Mouse (Mus musculus) lung, postnatal 36 days (tissue): ENCODE measurements around the gene 2700049A03Rik.

Experiments
- DNase-seq: peaks from one replicate; pipeline ENCODE4 v3.0.0; 2022; ENCODE audit warnings: mixed read lengths

Gene 2700049A03Rik

DNA sequence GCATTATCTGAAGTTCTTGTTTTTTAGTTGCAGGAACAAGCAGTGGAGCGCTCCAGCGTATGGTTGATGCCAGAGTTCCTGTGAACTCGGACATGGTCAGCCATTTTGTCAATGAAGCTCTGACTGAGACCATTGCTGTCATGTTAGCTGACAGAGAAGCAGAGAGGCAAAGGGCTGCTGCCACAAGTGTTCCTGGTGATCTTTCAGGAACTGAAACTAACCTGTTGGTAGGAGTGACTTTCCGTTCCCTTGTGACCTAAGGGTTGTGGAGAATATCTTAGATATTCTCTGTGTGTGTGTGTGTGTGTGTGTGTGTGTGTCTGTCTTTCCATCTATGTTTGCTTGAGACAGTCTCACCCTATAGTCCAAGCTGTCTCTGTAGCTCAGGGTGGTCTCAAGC lies 47.7 kb downstream of the 2700049A03Rik start:
- DNase-seq, result peak; percentile 1

DNA sequence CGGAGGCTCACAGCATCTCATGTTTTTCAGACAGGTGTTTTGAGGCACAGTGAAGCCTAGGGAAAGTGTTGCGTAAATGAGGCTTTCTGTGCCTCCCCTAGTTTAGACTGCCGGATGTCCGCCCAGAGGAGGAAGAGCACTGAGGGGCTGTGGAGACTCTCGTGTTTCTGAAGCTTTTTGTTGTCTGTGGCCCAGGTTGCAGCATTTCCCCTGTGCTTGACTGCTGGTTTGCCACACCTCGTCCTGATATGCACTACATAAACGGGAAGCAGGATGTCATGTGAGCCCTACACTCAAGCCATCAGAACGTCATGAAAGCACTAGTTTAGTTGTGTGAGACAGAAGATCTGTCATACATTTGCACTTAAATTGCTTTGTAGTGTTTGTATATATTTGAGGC lies 56.1 kb downstream of the 2700049A03Rik start:
- peak; percentile 15 for DNase-seq

DNA sequence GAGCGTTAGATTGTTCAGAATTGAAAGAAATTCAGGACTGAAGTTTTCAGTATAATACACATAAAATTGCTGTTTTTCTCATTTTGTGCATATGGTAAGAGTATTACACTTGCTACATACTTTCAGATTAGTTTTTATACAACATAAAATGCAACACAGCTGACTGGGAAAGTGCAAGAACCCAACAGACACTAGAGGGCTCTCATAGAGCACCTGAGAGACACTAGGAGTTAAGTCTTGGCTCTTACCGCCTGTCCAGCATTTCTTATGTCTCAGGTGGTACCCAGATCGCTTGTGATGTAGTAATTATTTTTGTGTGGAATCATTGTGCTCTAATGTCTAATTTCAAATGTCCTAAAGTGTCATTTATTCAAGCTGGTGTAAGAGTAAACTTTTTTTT lies 61.0 kb downstream of the 2700049A03Rik start:
- peak; percentile 21 for DNase-seq

- DNase-seq, result no peak
Observed at GRCm38 (mm10) chr12:71201753-71202152, 65.1 kb downstream of the 2700049A03Rik start.

GRCm38 (mm10) chr12:71204303-71204702 lies 67.7 kb downstream of the 2700049A03Rik start:
- no peak for DNase-seq

DNA sequence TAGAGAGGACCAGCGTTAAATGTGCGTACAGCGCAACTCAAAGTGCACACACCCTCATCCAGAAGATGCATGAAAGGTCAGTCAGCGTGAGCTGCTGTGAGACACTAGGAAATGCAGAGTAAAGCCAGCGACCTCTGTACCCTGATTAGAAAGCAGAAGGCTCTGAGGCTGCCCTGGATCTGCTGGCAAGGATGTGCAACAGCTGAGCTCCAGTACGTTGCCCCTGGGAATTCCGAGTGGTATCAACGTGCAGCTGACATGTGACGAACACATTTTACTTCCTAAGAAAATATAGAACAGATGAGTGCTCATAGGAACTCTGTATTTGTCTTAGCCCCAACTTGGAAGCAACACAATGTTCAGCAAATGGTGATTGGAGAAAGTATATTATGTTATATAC lies 80.5 kb downstream of the 2700049A03Rik start:
- DNase-seq, result no peak

- peak; percentile 39 for DNase-seq
Observed at GRCm38 (mm10) chr12:71217866-71218522, 81.3 kb downstream of the 2700049A03Rik start.

DNA sequence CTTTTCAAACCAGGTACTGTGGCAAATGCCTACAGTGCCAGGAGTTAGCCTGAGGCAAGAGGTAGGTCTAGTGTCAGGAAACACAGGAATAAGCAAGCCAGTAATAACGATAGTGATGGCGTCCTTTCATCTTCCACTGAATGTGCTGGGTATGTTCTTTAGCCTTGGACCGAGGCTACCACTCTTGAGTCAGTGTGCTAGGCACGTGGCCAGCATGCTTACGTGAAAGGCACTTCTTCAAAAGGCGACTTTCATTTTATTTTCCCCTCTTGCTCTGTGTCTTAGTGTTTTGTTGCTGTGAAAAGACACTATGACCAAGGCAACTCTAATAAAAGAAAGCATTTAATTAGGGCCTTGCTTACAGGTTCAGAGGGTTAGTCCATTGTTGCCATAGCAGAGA lies 86.1 kb downstream of the 2700049A03Rik start:
- no peak for DNase-seq

- DNase-seq, result no peak
Observed at GRCm38 (mm10) chr12:71227769-71228168, 91.1 kb downstream of the 2700049A03Rik start.

DNA sequence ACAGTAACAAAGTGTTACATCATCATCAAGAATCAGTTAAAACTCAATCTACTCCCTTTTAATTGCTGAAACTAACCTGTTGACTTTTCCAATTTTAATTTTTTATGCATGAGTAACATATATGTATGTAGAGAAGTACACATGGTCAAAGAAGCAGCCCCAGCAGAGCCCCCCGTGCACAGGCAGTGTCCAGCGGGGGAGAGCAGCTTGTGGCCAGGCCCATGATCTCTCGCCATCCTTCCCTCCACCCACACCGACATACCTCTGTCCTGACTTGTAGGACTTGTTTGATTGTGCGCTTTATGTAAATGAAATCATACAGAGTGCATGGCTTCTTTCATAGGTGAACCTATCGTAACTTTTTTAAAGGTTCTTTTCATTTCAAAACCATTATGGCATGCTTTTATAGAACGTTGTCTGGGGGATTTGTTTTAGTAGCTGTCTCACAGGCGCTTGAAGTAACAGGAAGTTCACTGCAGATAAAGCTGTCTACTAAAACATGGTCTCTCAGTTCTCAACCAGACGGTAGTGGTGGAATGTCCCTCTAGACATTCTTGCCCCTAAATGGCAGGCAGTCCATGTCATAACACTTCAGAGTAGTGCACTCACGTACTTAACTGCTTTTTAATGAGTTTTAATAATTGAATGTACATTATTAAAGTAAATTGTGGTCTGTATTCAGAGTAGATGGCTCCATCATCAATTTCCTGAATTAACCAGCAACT lies 92.4 kb downstream of the 2700049A03Rik start:
- no peak for DNase-seq

DNA sequence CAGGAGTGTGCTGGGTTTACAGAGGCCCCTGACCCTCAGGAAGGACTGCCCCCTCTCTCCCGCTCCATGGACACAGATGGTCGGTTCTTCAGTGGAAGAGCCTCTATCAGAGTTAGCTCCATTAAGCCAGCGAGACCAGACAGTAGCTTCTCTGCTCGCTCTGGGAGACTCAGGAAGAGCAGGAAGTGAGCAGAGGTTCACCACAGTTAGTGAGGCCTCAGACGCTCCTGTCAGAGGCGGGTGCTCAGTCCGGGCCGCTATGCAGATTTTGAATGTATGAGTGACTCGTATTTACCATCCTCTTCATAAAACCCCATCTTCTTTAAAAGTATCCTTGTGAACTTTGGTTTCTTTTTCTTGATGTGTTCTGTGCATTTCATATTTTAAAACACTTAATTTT lies 94.9 kb downstream of the 2700049A03Rik start:
- DNase-seq, result no peak

GRCm38 (mm10) chr12:71233426-71233825 lies 96.8 kb downstream of the 2700049A03Rik start:
- no peak for DNase-seq

- DNase-seq, result no peak
Observed at GRCm38 (mm10) chr12:71237074-71237473, 100.4 kb downstream of the 2700049A03Rik start.

- no peak for DNase-seq
Observed at GRCm38 (mm10) chr12:71242791-71243190, 106.1 kb downstream of the 2700049A03Rik start.

DNA sequence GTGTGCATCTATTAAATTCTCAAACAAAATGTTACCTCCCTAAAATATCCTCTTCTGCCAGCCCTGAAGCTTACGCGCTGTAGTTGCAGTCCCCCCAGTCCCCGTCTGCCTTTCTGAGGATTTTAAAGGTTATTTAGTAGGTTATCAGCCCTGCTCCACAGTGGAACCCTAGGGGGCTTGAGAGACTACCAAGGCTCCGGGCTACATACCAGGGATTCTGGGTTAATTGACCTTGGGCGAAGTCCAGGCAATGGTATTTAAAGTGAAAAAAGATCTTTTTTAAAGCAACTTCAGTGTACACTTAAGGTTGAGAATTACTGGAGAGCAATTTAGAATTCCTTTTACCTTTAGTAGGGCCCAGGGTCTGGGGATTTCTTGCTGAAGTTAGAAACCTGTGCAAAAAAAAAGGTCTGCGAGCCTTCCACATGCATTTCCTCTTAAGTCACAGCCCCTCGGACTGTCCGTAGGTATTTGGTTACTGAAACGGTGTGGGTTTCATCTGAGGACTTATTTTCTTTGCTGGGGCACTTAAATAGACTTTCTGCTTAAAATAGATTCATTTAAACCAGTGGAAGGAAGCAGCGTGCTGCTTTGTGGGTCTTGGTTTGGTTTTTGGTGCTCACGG lies 108.2 kb downstream of the 2700049A03Rik start:
- DNase-seq, result no peak

DNA sequence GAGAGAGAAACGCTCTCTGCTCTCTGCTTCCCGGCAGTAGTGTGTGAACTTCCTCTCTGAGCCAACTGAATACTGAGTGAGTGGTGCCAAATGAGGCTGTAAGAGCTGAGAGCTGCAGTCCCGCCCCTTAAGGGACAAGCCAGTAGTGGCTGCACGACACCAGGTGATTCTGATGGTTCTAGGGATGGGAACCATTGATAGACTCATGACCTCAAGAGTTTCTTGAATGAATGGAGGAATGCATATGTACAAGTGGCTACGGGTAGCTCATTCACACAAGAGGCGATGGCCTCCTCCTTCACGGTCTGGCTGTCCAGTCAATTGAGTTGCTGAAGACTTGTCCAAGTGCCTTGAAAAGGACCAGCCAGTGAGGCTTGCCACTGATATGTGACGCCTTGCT lies 110.5 kb downstream of the 2700049A03Rik start:
- no peak for DNase-seq

- DNase-seq, result no peak
Observed at GRCm38 (mm10) chr12:71249348-71249747, 112.7 kb downstream of the 2700049A03Rik start.

GRCm38 (mm10) chr12:71252509-71253167 lies 116.0 kb downstream of the 2700049A03Rik start:
- no peak for DNase-seq

GRCm38 (mm10) chr12:71254779-71255178 lies 118.1 kb downstream of the 2700049A03Rik start:
- DNase-seq, result no peak

GRCm38 (mm10) chr12:71258196-71258920 lies 121.7 kb downstream of the 2700049A03Rik start:
- no peak for DNase-seq

- no peak for DNase-seq
Observed at GRCm38 (mm10) chr12:71264211-71264610, 127.6 kb downstream of the 2700049A03Rik start.

DNA sequence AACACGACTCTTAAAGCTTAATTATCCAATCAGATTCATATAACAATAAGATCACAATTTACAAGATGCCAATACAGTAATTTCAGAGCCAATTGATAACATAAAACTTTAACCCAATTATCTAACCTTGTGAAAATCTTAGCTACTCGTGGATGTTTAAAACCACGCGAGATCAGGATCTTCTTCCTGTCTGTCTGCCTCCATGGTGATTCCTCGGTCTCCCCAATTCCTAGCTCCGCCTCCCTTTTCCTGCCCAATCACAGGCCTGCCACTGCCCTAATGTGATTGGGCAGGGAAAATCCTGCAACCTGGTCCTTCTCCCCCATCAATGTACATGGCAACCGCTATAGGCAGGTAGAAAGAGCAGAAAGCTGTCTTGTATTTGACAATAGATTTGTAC lies 132.7 kb downstream of the 2700049A03Rik start:
- no peak for DNase-seq

DNA sequence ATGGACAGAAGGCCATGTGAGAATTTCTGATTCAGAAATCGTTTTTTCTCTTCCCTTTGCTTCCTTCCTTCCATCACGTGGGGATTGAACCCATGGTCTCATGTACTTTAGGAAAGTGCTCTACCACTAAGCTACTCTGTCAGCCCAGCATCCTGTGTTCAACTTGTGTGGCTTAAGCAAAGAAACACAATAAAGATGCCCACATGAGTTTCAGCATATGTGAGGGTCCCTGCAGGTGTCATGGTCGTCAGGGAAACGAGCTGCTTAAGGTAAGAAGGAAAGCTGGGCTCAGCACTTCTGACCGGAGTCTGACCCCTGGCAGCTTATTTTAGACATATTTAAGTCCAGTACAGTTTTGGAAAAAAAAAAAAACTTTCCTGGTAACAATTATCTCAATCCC lies 134.5 kb downstream of the 2700049A03Rik start:
- DNase-seq, result no peak
